Mouse (Mus musculus): ENCODE measurements at regions not wholly inside any gene's neighbourhood (a gene's known extent, or its start where the extent isn't known, plus 50 kb on each side); places are given as distances from the start of the nearest gene placed in this dataset.

DNA sequence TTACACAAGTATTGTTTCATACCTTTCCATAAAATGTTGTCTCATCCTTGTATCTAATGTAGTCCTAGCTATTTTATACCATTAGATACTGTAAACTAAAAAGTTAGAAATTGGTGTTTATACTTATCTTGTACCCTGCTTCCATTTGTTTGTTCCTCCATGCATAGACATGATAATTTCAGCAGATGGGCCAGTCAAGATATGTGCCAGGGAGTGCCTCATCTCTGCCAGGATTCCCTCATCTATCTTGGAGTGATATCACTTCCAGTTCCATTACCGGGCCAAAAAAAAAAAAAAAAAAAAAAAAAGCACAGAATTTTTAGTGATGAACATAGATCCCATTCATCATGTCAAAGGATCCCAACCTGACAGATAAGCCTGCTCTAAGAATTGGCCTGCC lies 79.2 kb upstream of the Gemin8 start:
- H3K4me2 ChIP-seq (replicated peaks; ENCODE audit: low read depth, low read length, severe bottlenecking): no peak overlapping the region
- 94% methylated on average over 1 of the region's 1 CpGs for WGBS
- ATAC-seq (ENCODE audit: low FRiP score, low read depth) (no peak), DNase-seq (ENCODE audit: low spot score) (no peak)
- no peaks in the 10 kb centered on the region for H3K36me3 ChIP-seq (ENCODE audit: control insufficient read depth, insufficient read depth, low read length)
- H3K4me3 ChIP-seq (replicated peaks; ENCODE audit: low read length): no peak overlapping the region
- H3K27me3 ChIP-seq (ENCODE audit: control insufficient read depth, insufficient read depth, low read length): no peaks in the 10 kb centered on the region
- H3K9me3 ChIP-seq (ENCODE audit: control insufficient read depth, low read length): no peaks in the 10 kb centered on the region
- H3K27ac ChIP-seq (replicated peaks; ENCODE audit: low read depth, low read length): no peak overlapping the region
- H3K4me1 ChIP-seq (ENCODE audit: control insufficient read depth, insufficient read depth, low read length): no peaks in the 10 kb centered on the region
- H3K9ac ChIP-seq (ENCODE audit: low read depth, low read length, severe bottlenecking): no peak overlapping the region
- no peak for TF ChIP-seq POLR2A (IDR thresholded peaks at IDR 0.05; ENCODE audit: borderline replicate concordance, extremely low read depth, insufficient read depth, insufficient read length)

GRCm38 (mm10) chrX:166107184-166107716 lies 63.0 kb upstream of the Gemin8 start:
- WGBS: 40% methylated on average over 2 of the region's 2 CpGs
- H3K9ac ChIP-seq (ENCODE audit: low read depth, low read length, severe bottlenecking): no peak overlapping the region
- DNase-seq (ENCODE audit: low spot score): peak; percentile 4
- H3K36me3 ChIP-seq (ENCODE audit: control insufficient read depth, insufficient read depth, low read length): no peaks in the 10 kb centered on the region
- no peak overlapping the region for H3K4me2 ChIP-seq (replicated peaks; ENCODE audit: low read depth, low read length, severe bottlenecking)
- no peaks in the 10 kb centered on the region for H3K9me3 ChIP-seq (ENCODE audit: control insufficient read depth, low read length)
- no peaks in the 10 kb centered on the region for H3K4me1 ChIP-seq (ENCODE audit: control insufficient read depth, insufficient read depth, low read length)
- TF ChIP-seq POLR2A (IDR thresholded peaks at IDR 0.05; ENCODE audit: borderline replicate concordance, extremely low read depth, insufficient read depth, insufficient read length): no peak
- no peaks in the 10 kb centered on the region for H3K27me3 ChIP-seq (ENCODE audit: control insufficient read depth, insufficient read depth, low read length)
- H3K27ac ChIP-seq (replicated peaks; ENCODE audit: low read depth, low read length): no peak overlapping the region
- no peak overlapping the region for H3K4me3 ChIP-seq (replicated peaks; ENCODE audit: low read length)
- peak; percentile 62 for ATAC-seq (ENCODE audit: low FRiP score, low read depth)

All from limb, embryonic 14.5 days (tissue).